30 mouse cellular contexts compared by ENCODE assay signal in the genomic region with DNA sequence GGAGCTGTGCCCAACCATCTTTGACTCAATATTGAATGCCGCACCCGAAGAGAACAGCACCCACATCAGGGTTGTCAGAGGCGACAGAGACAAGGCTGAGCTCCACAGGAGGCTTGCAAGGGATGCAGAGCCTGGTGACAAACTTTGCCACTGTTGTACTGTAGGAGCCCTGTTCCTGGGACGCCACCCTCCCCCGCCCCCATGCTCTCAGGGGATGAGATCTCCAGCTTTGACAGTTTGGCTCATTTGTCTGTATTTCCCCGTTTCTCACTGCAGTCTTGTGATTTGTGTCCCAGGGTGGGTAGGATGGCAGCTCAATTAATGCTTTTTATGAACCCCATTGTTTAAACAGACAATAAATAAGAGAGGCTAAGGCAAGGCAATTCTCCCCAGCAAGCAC. TPM values are rescaled to one million over a fixed set of nuclear protein-coding genes. Genes with fewer than 3 reads are reported as not detected.
"Had no signal": no experiment of that assay in that cellular context is flagged by ENCODE, and none has a peak within 500 bp of the region (broad histone marks: within the 10 kb centered on the region; RNA-seq: fewer than 3 reads in every experiment).

No protein-coding gene starts in this region.

- H3K4me2 ChIP-seq: embryonic facial prominence, embryonic 12.5 days; embryonic facial prominence, embryonic 13.5 days; embryonic facial prominence, embryonic 15.5 days; forebrain, embryonic 12.5 days; forebrain, embryonic 13.5 days; forebrain, embryonic 15.5 days had no signal

- DNase-seq: cerebellum, adult 8-10 months; cerebellum, adult 9-10 months; cerebellum, adult 9-11 months; cerebellum, postnatal 10 days; cerebellum, postnatal 14 days; cerebellum, postnatal 25 days; cerebellum, postnatal 36 days; embryo, embryonic 11 days; forebrain, postnatal 0 days; gastrocnemius, adult 2 months; gastrocnemius, postnatal 10 days; gastrocnemius, postnatal 14 days; gastrocnemius, postnatal 25 days; gastrocnemius, postnatal 36 days; heart, adult 11 months; heart, adult 18-20 months; heart, adult 2 months had no signal

- ATAC-seq: forebrain, embryonic 13.5 days; forebrain, embryonic 14.5 days; forebrain, embryonic 15.5 days; forebrain, embryonic 16.5 days; forebrain, postnatal 0 days had no signal

- H3K36me3 ChIP-seq: embryonic facial prominence, embryonic 10.5 days; embryonic facial prominence, embryonic 12.5 days; embryonic facial prominence, embryonic 13.5 days; embryonic facial prominence, embryonic 15.5 days; forebrain, embryonic 10.5 days; forebrain, embryonic 12.5 days; forebrain, embryonic 15.5 days had no signal

- H3K27ac ChIP-seq: embryonic facial prominence, embryonic 10.5 days; embryonic facial prominence, embryonic 12.5 days; embryonic facial prominence, embryonic 13.5 days; embryonic facial prominence, embryonic 15.5 days; forebrain, embryonic 10.5 days; forebrain, embryonic 12.5 days; forebrain, embryonic 13.5 days; forebrain, embryonic 15.5 days; gastrocnemius, adult 2 months; heart, adult 2 months had no signal

- H3K9ac ChIP-seq: embryonic facial prominence, embryonic 12.5 days; embryonic facial prominence, embryonic 13.5 days; embryonic facial prominence, embryonic 15.5 days; forebrain, embryonic 12.5 days; forebrain, embryonic 15.5 days; forebrain, postnatal 0 days had no signal

- H3K4me1 ChIP-seq: forebrain, embryonic 12.5 days; forebrain, embryonic 15.5 days had no signal

- H3K4me3 ChIP-seq: embryonic facial prominence, embryonic 10.5 days; embryonic facial prominence, embryonic 12.5 days; embryonic facial prominence, embryonic 13.5 days; embryonic facial prominence, embryonic 15.5 days; erythroblast, embryonic 14.5 days; forebrain, embryonic 10.5 days; forebrain, embryonic 12.5 days; forebrain, embryonic 13.5 days; forebrain, embryonic 15.5 days; gastrocnemius, adult 2 months; heart, adult 2 months had no signal

- H3K9me3 ChIP-seq: embryonic facial prominence, embryonic 10.5 days; embryonic facial prominence, embryonic 12.5 days; embryonic facial prominence, embryonic 13.5 days; embryonic facial prominence, embryonic 15.5 days; forebrain, embryonic 10.5 days; forebrain, embryonic 12.5 days; forebrain, embryonic 13.5 days; forebrain, embryonic 15.5 days had no signal

RNA-seq across cellular contexts. Expression of gene Runx3, which starts 14.9 kb away (rescaled TPM):
- total RNA-seq: forebrain, postnatal 0 days had no signal
- polyA plus RNA-seq: cortical plate, adult 2 months; forebrain, embryonic 13.5 days; forebrain, embryonic 14.5 days; forebrain, embryonic 15.5 days; forebrain, embryonic 16.5 days; forebrain, postnatal 0 days; frontal cortex, adult 2 months had no signal
